Mouse (Mus musculus) gastrocnemius, postnatal 25 days (tissue): ENCODE results near the gene Gcm1. TPM values are rescaled to one million over a fixed set of nuclear protein-coding genes. Genes with fewer than 3 reads are reported as not detected.
"Not testable (repeated sequence)": the region's sequence is repeated elsewhere in the genome, so short reads cannot be mapped to it uniquely, and the experiment has no call there.

Experiments used
- DNase-seq: peaks from one replicate; pipeline ENCODE4 v3.0.0; 2022
- total RNA-seq, 2 experiments: library from RNA; stranded (reverse); gene quantifications; 1 replicate in 1 of 2; 2 replicates in 1 of 2; pipeline ENCODE4 v1.2.3; 2021

The Gcm1 gene
- total RNA-seq, 2 experiments from 2014 or later: not detected

DNA sequence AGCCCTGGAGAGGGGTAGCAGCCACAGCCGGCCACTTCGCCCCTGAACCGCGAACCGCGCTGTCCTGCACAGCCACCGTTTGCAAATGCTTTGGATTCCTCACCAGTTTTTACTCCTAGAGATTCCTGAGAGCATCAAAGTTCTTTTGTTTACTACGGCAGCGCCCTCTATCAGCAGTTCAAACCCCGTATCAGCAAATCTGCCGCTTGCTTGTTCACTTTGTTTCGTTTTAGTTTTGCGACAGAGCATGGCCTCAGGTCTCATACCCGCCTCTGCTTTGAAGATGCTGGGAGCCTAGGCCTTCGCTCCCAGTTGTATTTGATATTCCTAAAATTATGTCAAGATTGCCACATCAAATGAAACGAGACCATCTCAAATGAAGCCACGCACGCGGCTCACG is 5.0 kb upstream of the Gcm1 start:
- no peak for DNase-seq

- no peak for DNase-seq
Observed at GRCm38 (mm10) chr9:78050452-78050970, 1.2 kb upstream of the Gcm1 start.

DNA sequence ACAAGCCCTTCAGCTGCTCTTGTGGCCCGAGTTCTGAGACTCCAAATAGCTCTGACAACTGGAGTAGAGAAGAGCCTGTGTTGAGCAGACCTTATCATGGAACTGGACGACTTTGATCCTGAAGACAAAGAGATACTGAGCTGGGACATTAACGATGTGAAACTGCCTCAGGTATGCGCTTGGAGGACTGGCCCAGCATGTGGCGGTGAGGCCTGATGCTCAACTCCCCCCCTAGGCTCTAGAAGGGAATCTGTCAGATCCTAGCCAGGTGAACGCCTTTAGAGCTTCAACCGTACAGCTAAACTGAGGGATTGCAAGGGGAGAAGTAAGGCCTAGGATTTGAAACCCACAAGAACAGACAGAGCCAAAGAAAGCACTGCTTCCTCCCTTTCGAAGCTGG is 2.1 kb downstream of the Gcm1 start:
- no peak for DNase-seq

DNA sequence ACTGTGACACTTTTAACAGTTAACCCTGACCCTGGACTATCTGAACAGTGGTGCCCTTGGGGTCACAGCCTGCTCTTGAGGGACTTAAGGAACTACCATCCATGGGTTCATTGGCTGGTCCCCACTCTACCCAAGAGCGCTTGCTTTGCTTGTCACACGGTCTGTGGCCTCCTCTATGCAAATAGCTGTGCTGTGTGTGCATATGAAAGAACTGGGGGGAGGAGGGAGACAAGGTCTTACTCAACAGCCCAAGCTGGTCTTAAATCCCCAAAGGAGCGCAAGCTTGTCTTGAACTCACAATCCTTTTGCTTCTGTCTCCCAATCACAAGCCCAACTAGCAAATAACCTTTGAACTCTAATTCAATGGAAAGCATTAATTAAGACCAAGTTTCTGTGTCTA is 2.6 kb downstream of the Gcm1 start:
- DNase-seq: no peak

DNA sequence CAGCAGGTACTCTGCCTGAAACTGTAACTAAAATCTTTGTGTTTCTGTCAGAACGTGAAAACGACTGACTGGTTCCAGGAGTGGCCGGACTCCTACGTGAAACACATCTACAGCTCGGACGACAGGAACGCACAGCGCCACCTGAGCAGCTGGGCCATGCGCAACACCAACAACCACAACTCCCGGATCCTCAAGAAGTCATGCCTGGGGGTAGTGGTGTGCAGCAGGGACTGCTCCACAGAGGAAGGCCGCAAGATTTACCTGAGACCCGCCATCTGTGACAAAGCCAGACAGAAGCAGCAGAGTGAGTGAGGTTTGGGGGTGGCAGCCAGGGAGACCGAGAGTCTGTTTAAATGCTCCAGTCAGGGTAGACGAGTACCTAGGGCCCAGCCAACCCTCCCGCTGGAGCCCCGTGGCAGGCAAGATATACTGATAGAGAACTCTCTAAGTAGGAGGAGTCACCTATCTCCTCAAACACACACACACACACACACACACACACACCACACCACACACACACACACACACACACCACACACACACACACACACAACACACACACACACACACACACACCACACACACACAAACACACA is 7.9 kb downstream of the Gcm1 start:
- no peak for DNase-seq

- DNase-seq: no peak
Observed at GRCm38 (mm10) chr9:78062392-78062791, 10.7 kb downstream of the Gcm1 start.

GRCm38 (mm10) chr9:78064121-78064520 is 12.4 kb downstream of the Gcm1 start:
- no peak for DNase-seq

DNA sequence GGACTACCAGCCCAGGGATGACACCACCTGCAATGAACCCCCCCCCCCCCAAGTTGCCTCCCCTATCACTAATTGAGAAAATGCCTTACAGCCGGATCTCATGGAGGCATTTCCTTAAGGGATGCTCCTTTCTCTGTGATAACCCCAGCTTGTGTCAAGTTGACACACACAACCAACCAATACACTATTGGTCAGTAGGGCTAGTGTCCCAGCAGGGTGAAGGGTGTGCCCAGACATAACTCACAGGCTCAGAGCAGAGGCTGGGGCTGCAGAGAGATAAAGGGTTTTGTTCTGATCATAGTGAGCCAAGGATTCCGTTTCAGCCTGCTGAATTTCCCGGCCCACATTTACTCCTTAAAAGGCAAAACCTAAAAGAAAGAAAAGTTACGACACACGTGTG is 18.8 kb downstream of the Gcm1 start:
- no peak for DNase-seq

- no peak for DNase-seq
Observed at GRCm38 (mm10) chr9:78071626-78072025, 19.9 kb downstream of the Gcm1 start.

GRCm38 (mm10) chr9:78073291-78073690 is 21.6 kb downstream of the Gcm1 start:
- not testable (repeated sequence) for DNase-seq

DNA sequence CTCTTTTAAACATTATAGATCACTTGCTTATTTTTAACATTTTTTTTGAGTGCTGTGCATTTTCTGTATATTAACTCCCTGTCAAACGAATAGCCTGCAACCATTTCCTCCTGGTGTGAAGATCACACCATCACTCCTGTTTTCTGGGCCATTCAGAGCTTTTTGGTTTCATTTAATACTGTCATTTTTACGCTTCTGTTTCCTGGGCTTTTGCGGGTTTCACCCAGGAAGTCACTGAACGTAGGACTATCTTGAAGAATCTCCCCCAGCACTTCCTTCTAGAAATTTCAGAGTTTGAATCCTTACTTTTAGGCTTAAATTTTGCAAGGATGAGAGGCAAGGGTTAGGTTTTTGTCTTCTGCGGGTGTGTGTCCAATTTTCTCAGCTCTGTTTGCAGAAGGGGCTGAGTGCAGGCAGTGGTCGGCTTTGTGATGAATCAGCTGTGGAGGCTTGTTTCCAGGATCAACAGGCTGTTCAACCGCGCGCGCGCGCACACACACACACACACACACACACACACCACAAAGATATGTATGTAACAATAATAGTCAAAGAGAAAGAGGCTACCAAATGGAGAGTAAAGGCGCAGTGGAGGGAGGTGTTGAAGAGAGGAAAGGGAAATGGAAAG is 22.1 kb downstream of the Gcm1 start:
- no peak for DNase-seq

GRCm38 (mm10) chr9:78075256-78075655 is 23.5 kb downstream of the Gcm1 start:
- DNase-seq: no peak

DNA sequence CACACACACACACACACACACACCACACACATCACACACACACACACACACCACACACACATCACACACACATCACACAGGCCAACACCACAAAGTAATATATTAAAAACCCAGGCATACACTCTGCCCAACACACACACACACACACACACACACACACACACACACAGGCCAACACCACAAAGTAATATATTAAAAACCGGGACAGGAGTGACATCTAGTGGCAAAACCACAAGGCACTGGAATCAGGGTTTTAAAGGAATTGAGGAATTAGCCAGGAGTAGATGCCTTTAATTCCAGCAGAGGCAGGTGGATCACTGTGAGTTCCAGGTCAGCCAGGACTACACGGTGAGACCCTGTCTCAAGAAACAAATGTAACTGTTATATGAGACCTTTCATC is 26.5 kb downstream of the Gcm1 start:
- no peak for DNase-seq

GRCm38 (mm10) chr9:78081835-78082234 is 30.1 kb downstream of the Gcm1 start:
- no peak for DNase-seq

- no peak for DNase-seq
Observed at GRCm38 (mm10) chr9:78084341-78084740, 32.6 kb downstream of the Gcm1 start.

DNA sequence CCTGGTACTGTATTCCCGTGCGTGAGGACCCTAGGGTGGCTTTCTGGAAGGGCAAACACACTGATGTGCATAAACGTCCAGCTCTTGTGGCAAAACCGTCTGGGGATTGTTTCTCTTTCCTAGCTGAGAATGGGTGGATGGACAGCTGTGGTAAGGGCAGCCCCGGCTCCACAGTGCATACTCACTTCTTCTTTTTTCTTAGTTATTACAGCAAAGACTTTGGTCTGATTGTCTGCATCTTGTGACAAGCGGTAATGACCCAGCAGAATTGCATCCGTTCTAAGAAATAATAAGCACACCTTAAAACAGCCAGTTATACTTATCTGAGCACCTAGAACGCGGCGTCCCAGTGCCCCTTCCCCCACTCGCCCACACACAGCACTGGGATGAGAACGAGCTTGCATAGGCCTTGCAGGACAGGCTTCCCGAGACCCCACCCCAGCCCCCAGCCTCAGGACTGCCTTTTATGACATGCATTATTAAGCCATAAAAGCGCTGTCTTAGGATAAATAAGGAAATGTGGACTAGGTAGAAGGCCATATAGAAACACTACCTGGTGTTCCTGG is 34.1 kb downstream of the Gcm1 start:
- no peak for DNase-seq

DNA sequence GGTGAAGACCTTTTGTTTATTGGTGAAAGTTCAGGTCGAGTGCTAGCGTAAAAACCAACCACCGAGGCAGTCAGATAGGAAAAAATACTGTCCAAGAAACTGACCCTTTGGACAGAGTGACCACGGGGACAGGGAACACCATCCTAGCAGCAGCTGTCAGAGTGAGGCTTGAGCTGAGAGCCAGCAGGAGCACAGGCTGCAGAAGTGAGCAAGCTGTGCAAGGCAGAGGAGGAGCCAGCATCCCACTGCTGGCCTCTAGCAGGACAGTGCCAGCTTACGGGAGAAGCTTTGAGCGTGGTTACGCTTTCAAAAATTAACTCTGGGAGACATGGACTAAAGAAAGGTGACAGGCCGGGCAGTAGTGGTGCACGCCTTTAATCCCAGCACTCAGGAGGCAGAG is 36.0 kb downstream of the Gcm1 start:
- DNase-seq: no peak

- no peak for DNase-seq
Observed at GRCm38 (mm10) chr9:78088521-78088920, 36.8 kb downstream of the Gcm1 start.

GRCm38 (mm10) chr9:78088971-78089370 is 37.2 kb downstream of the Gcm1 start:
- DNase-seq: no peak

- no peak for DNase-seq
Observed at GRCm38 (mm10) chr9:78089906-78090305, 38.2 kb downstream of the Gcm1 start.

DNA sequence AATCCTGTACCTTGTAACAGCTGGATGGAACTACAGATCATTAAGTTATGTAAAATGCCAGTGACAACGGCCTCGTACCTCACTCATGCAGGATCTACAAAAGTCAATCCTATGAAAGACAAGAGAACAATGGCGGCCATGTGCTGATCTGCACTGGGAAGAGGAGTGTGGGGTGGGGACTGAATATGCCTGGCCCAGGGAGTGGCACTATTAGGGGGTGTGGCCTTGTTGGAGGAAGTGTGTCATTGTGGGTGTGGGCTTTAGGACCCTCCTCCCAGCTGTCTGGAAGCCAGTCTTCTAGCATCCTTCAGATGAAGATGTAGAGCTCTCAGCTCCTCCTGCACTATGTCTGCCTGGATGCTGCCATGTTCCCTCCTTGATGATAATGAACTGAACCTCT is 38.9 kb downstream of the Gcm1 start:
- no peak for DNase-seq

- peak; percentile 40 for DNase-seq
Observed at GRCm38 (mm10) chr9:78095686-78096085, 44.0 kb downstream of the Gcm1 start.

DNA sequence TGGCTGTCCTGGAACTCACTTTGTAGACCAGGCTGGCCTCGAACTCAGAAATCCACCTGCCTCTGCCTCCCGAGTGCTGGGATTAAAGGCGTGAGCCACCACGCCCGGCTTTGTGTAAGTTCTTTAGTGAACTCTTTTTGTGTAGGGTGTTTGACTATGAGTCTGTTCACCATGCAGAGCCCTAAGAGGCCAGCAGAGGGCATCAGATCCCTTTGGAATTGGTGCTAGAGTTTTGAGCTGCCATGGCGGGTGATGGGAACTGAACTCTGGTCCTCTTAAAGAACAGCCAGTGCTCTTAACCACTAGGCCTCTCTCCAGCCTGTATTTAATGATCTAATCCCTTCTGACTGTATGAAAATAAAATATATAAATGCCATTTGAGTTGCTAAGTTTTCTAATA is 44.7 kb downstream of the Gcm1 start:
- no peak for DNase-seq

GRCm38 (mm10) chr9:78100956-78101355 is 49.2 kb downstream of the Gcm1 start:
- no peak for DNase-seq
